Mouse (Mus musculus) heart, embryonic 11.5 days (tissue): ENCODE measurements around the gene Cnn2. TPM values are rescaled to one million over a fixed set of nuclear protein-coding genes. Genes with fewer than 3 reads are reported as not detected.
"Not testable (repeated sequence)": the region's sequence is repeated elsewhere in the genome, so short reads cannot be mapped to it uniquely, and the experiment has no call there.

Experiments
- ATAC-seq: fragments of 200-750 bp; cut with Nextera tagmentation; replicated peaks from 2 replicates; pipeline ENCODE4 v1.8.0; 2017; ENCODE audit warnings: moderate library complexity; ENCODE audit not compliant: insufficient number of reproducible peaks, low FRiP score, low TSS enrichment
- H3K27ac ChIP-seq: fragments of 300-500 bp; sonication (generic); 2 replicates; pipeline ENCODE4 v1.5.1; 2014; ENCODE audit warnings: mild to moderate bottlenecking, low read depth, low read length
- H3K27me3 ChIP-seq: fragments of 300-500 bp; sonication (generic); 2 replicates; pipeline ENCODE4 v1.6.1; 2014; ENCODE audit warnings: mild to moderate bottlenecking, low read length, mixed read lengths; ENCODE audit not compliant: control insufficient read depth, insufficient read depth
- H3K36me3 ChIP-seq: fragments of 300-500 bp; sonication (generic); 2 replicates; pipeline ENCODE4 v1.6.1; 2014; ENCODE audit warnings: mild to moderate bottlenecking, low read length, moderate library complexity, mixed read lengths; ENCODE audit not compliant: control insufficient read depth, insufficient read depth
- H3K4me1 ChIP-seq: fragments of 300-500 bp; sonication (generic); 2 replicates; pipeline ENCODE4 v1.6.1; 2014; ENCODE audit warnings: low read length; ENCODE audit not compliant: control insufficient read depth, insufficient read depth
- H3K4me2 ChIP-seq: fragments of 300-500 bp; sonication (generic); 2 replicates; pipeline ENCODE4 v1.6.1; 2014; ENCODE audit warnings: mild to moderate bottlenecking, moderate library complexity
- H3K4me3 ChIP-seq: fragments of 300-500 bp; sonication (generic); 2 replicates; pipeline ENCODE4 v1.5.1; 2014; ENCODE audit warnings: low read depth, low read length
- H3K9ac ChIP-seq: fragments of 300-500 bp; sonication (generic); 2 replicates; pipeline ENCODE4 v1.6.1; 2014; ENCODE audit warnings: mild to moderate bottlenecking, low read depth, low read length, moderate library complexity
- H3K9me3 ChIP-seq: fragments of 300-500 bp; sonication (generic); replicated peaks from 2 replicates; pipeline ENCODE4 v1.6.1; 2016; ENCODE audit warnings: low read length; ENCODE audit not compliant: control insufficient read depth
- WGBS: fragments of 180-500 bp; shearing (Covaris S2); extraction: QIAGEN DNeasy Blood & Tissue Kit; methylation state at CpG from one replicate; pipeline ENCODE4 v1.1.7; 2014; ENCODE audit not compliant: insufficient replicate concordance; 5-methylcytosine and 5-hydroxymethylcytosine counted together
- polyA plus RNA-seq: library from polyadenylated mRNA; unstranded; fragments of >200 nt; fragmentation: Nextera tagmentation; extraction: Ambion mirVana; gene quantifications from 2 replicates; pipeline ENCODE4 v1.2.1, GENCODE M21; 2014

The Cnn2 gene
- polyA plus RNA-seq, 1 experiment from 2014 or later: 405 TPM

DNA sequence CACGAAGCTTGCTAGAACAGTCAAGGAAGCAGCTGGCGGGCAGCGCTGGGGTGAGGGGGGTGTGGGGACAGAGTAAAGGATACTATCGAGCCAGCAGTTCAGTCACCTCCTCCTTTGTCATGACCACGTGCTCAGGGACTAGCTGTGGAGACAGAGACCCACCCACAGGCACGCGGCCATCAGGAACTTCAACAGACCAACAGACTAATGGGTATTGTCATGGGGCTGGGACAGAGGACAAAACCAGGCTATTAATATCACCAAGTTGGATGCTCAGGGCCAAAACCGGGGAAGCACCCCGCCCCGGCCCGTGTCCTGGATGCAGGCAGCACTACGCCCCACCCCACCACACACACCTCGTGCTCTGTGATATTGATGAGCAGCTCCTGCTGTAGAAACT is 48.4 kb downstream of the Cnn2 start:
- H3K9me3 ChIP-seq: no peaks in the 10 kb centered on the region
- peaks cover 22% of the 10 kb centered on the region for H3K36me3 ChIP-seq
- H3K4me1 ChIP-seq: peaks cover 44% of the 10 kb centered on the region
- ATAC-seq: no peak
- no peaks in the 10 kb centered on the region for H3K27me3 ChIP-seq
- no peak overlapping the region for H3K27ac ChIP-seq
- no peak overlapping the region for H3K4me2 ChIP-seq
- no peak overlapping the region for H3K9ac ChIP-seq
- WGBS: 88% methylated on average over 13 of the region's 13 CpGs
- H3K4me3 ChIP-seq: no peak overlapping the region

DNA sequence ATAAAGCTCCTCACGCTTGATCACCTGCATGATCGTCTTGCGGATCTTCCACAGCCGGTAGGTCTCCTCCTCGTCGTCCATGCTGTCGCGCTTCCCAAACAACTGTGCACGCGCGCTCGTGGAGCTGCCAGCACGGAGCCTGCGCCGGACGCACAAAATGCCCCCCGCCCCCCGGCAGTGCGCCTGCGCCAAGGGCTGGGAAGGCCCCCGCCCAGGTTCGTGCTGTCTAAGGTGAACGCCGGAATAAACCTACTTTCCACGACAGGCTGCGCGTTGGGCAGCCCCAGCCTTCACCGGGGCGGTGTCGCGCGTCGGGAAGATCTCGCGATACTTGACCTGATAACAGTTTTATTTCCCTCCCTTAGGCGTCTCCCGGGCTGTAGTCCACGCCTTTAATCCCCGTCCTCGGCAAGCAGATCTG is 51.2 kb downstream of the Cnn2 start, which contains the start of gene Polr2e:
Polr2e (minus strand) TSS at position 237 of the 421 bp plus-strand sequence.
- peak; percentile 94 for ATAC-seq
- Histone ChIP-seq H3K27me3 (no peaks in the 10 kb centered on the region), H3K4me1 (peaks cover 20% of the 10 kb centered on the region), H3K27ac (peak within 1 kb of the TSS; percentile 50), H3K36me3 (peaks cover 22% of the 10 kb centered on the region), H3K9me3 (no peaks in the 10 kb centered on the region), H3K4me3 (peak within 1 kb of the TSS; percentile 90), H3K9ac (peak within 1 kb of the TSS; percentile 91), H3K4me2 (peak within 1 kb of the TSS; percentile 89)
- under 1% methylated on average over 40 of the region's 40 CpGs for WGBS

DNA sequence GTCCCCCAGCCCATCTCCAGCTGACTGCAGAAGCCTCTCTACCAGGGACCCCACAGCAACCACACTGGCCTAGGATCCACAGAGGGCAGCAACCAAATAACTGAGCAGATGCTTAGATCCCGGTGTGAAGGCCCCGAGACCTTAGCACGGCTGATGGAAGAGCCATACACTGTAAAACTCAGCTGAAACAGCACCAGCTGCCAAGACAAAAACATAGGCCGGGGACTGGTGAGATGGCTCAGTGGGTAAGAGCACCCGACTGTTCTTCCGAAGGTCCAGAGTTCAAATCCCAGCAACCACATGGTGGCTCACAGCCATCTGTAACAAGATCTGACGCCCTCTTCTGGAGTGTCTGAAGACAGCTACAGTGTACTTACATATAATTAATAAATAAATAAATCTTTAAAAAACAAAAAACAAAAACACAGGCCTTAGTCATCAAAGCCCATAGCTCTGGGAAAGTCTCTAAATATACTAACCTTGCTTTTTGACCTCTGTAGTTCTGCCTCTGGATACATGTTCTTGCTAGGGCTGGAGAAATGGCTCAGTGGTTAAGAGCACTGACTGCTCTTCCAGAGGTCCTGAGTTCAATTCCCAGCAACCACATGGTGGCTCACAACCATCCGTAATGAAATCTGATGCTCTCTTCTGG is 53.2 kb downstream of the Cnn2 start:
- H3K9ac ChIP-seq, H3K4me3 ChIP-seq, H3K27me3 ChIP-seq, H3K27ac ChIP-seq, H3K4me2 ChIP-seq, H3K9me3 ChIP-seq, ATAC-seq: not testable (repeated sequence)
- peaks cover 14% of the 10 kb centered on the region for H3K4me1 ChIP-seq
- WGBS: 79% methylated on average over 8 of the region's 8 CpGs
- H3K36me3 ChIP-seq: peaks cover 11% of the 10 kb centered on the region

DNA sequence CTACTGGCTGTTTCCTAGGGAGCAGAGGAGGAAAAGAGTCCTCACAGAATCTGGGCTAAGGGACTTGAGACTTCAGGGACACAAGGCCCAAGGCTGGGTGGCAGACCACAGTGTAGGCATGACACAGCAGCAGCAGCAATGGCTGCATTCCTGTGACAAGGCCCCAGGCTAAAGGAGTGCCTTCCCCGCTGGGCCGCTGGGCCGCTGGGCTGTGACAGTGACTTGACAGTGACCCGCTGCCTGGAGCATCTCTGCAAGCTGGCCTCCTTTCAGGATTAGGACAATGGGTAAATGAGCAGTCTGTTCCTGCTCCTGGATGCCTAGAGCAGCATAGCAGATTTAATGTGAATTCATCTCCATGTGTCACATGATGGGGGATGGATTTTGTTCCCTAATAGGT is 55.7 kb downstream of the Cnn2 start:
- Histone ChIP-seq H3K9me3 (no peaks in the 10 kb centered on the region; the same call in 1 of the 2 replicates), H3K4me1 (peaks cover 16% of the 10 kb centered on the region), H3K9ac (no peak overlapping the region), H3K27ac (no peak overlapping the region), H3K36me3 (no peaks in the 10 kb centered on the region), H3K4me2 (no peak overlapping the region), H3K4me3 (no peak overlapping the region), H3K27me3 (no peaks in the 10 kb centered on the region)
- ATAC-seq: no peak
- 50% methylated on average over 4 of the region's 4 CpGs for WGBS

GRCm38 (mm10) chr10:80045364-80045763 is 57.0 kb downstream of the Cnn2 start:
- not testable (repeated sequence) for H3K27ac ChIP-seq, H3K9me3 ChIP-seq, H3K27me3 ChIP-seq, H3K4me3 ChIP-seq, ATAC-seq, H3K9ac ChIP-seq, H3K36me3 ChIP-seq, H3K4me2 ChIP-seq
- 71% methylated on average over 2 of the region's 4 CpGs for WGBS
- H3K4me1 ChIP-seq: peaks cover 16% of the 10 kb centered on the region

Other genes starting within 250 kb of the Cnn2 start
- gene Polrmt, start 242.0 kb upstream of the Cnn2 start, polyA plus RNA-seq: 22.7 and 23.6 TPM in 2 replicates
- gene Fgf22, start 233.5 kb upstream of the Cnn2 start, polyA plus RNA-seq: 0.26 TPM in 1 of 2 replicates, not detected in the other
- 63.1 and 69.0 TPM in 2 replicates for gene Rnf126, start 221.6 kb upstream of the Cnn2 start, polyA plus RNA-seq
- 11.4 TPM in 2 replicates for gene Fstl3, start 211.3 kb upstream of the Cnn2 start, polyA plus RNA-seq
- not detected in 2 replicates for gene Prss57, start 197.6 kb upstream of the Cnn2 start, polyA plus RNA-seq
- 66.6 and 70.1 TPM in 2 replicates for gene Palm, start 195.0 kb upstream of the Cnn2 start, polyA plus RNA-seq
- gene Misp, start 167.6 kb upstream of the Cnn2 start, polyA plus RNA-seq: 0.63 and 0.89 TPM in 2 replicates
- 112 TPM in 2 replicates for gene Ptbp1, start 134.2 kb upstream of the Cnn2 start, polyA plus RNA-seq
- 2.5 and 3.9 TPM in 2 replicates for gene Prtn3, start 114.1 kb upstream of the Cnn2 start, polyA plus RNA-seq
- 14.1 and 14.3 TPM in 2 replicates for gene Plppr3, start 114.0 kb upstream of the Cnn2 start, polyA plus RNA-seq
- gene Elane, start 102.3 kb upstream of the Cnn2 start, polyA plus RNA-seq: 0.31 and 0.49 TPM in 2 replicates
- gene Cfd, start 97.7 kb upstream of the Cnn2 start, polyA plus RNA-seq: not detected in 2 replicates
- gene Med16, start 79.7 kb upstream of the Cnn2 start, polyA plus RNA-seq: 30.9 and 32.0 TPM in 2 replicates
- gene Gm26602, start 77.7 kb upstream of the Cnn2 start, polyA plus RNA-seq: 8.1 TPM in 1 of 2 replicates, not detected in the other
- gene Kiss1r, start 71.6 kb upstream of the Cnn2 start, polyA plus RNA-seq: 0.15 and 0.31 TPM in 2 replicates
- gene R3hdm4, start 67.4 kb upstream of the Cnn2 start, polyA plus RNA-seq: 87.6 and 89.2 TPM in 2 replicates
- gene Arid3a, start 61.5 kb upstream of the Cnn2 start, polyA plus RNA-seq: 4.3 and 12.7 TPM in 2 replicates
- 89.8 and 97.6 TPM in 2 replicates for gene Wdr18, start 28.4 kb upstream of the Cnn2 start, polyA plus RNA-seq
- 0.19 and 0.20 TPM in 2 replicates for gene Grin3b, start 17.9 kb upstream of the Cnn2 start, polyA plus RNA-seq
- gene Tmem259, start 4.3 kb upstream of the Cnn2 start, polyA plus RNA-seq: 12.8 and 15.6 TPM in 2 replicates
- gene Abca7, start 7.9 kb downstream of the Cnn2 start, polyA plus RNA-seq: 2.1 and 2.8 TPM in 2 replicates
- 6.2 and 7.5 TPM in 2 replicates for gene Arhgap45, start 28.1 kb downstream of the Cnn2 start, polyA plus RNA-seq
- gene Polr2e, start 51.2 kb downstream of the Cnn2 start, polyA plus RNA-seq: 160 and 182 TPM in 2 replicates
- 711 and 729 TPM in 2 replicates for gene Gpx4, start 58.6 kb downstream of the Cnn2 start, polyA plus RNA-seq
- gene Sbno2, start 117.0 kb downstream of the Cnn2 start, polyA plus RNA-seq: 8.4 and 9.6 TPM in 2 replicates
- 16.5 and 20.0 TPM in 2 replicates for gene Stk11, start 127.2 kb downstream of the Cnn2 start, polyA plus RNA-seq
- 772 and 785 TPM in 2 replicates for gene Atp5d, start 150.0 kb downstream of the Cnn2 start, polyA plus RNA-seq
- gene Cbarp, start 152.3 kb downstream of the Cnn2 start, polyA plus RNA-seq: 2.5 and 2.7 TPM in 2 replicates
- gene Midn, start 159.7 kb downstream of the Cnn2 start, polyA plus RNA-seq: 29.5 and 31.9 TPM in 2 replicates
- 49.1 and 52.7 TPM in 2 replicates for gene Cirbp, start 177.4 kb downstream of the Cnn2 start, polyA plus RNA-seq
- 9.6 and 12.4 TPM in 2 replicates for gene 1600002K03Rik, start 184.4 kb downstream of the Cnn2 start, polyA plus RNA-seq
- gene Efna2, start 190.9 kb downstream of the Cnn2 start, polyA plus RNA-seq: 13.9 and 14.8 TPM in 2 replicates
- gene Mum1, start 237.8 kb downstream of the Cnn2 start, polyA plus RNA-seq: 34.6 and 38.2 TPM in 2 replicates